Mouse (Mus musculus) lung, adult 2 months (tissue): ENCODE data around the gene Mcl1.
A peak's percentile ranks its signal among the peaks of the same experiment; 100 is the strongest.

Experiments
- CTCF ChIP-seq: fragments of 200-500 bp; IDR thresholded peaks from 2 replicates; pipeline ENCODE4 v1.5.1; 2011; ENCODE audit warnings: mild to moderate bottlenecking, low read length, control low read depth; ENCODE audit not compliant: insufficient read depth
- POLR2A ChIP-seq: fragments of 200-500 bp; IDR thresholded peaks from 2 replicates; pipeline ENCODE4 v1.6.1; 2011; ENCODE audit warnings: low read depth, mild to moderate bottlenecking, control low read depth, low read length, borderline replicate concordance; ENCODE audit errors: extremely low read depth

GRCm38 (mm10) chr3:95682878-95683277 is 24.3 kb downstream of the Mcl1 start:
- TF ChIP-seq POLR2A (no peak), CTCF (0 out of 2 replicates have a peak, but pooled peaks have one; percentile 17)
